Mouse (Mus musculus): ENCODE data around the gene Spon1. TPM values are rescaled to one million over a fixed set of nuclear protein-coding genes. Genes with fewer than 3 reads are reported as not detected.

The Spon1 gene
- total and polyA plus RNA-seq, 3 experiments = not detected

DNA sequence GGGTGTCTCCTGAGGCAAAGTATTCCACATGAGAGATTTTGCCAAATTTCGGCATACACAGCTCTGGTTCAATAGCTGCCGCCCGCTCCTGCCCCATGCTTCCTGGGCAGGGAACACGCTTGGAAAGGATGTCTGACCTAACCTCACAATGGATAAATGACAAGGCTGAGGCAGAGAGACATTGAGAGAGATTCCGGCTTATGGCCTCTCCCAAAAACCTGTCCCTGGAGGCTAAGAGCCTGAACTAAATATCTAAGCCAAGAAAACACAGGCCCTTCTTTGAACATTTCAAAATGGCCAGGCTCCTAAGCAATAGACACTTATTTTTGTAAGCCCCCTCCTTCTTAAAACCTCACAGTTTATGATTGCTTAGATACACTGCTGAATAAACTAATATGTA, 665 bp upstream of the Spon1 start:
- in situ Hi-C loops (cut with MboI; ENCODE audit: low pct_ligation_motif_present, low pct_unique_long_range_greater_than_20kb, low sequenced_read_pairs) = no loop called here
- Histone ChIP-seq H3K27ac (ENCODE audit: insufficient read depth, low read depth) (no peak overlapping the region), H3K36me3 (replicated peaks in 1 of 2; ENCODE audit: control insufficient read depth in 1 of 2, insufficient read depth in 1 of 2, low read length in 1 of 2) (no peaks in the 10 kb centered on the region), H3K4me1 (ENCODE audit: control insufficient read depth in 1 of 2, insufficient read depth in 2 of 2) (no peaks in the 10 kb centered on the region), H3K9me3 (replicated peaks; ENCODE audit: low read length) (no peaks in the 10 kb centered on the region), H3K4me3 (replicated peaks in 1 of 3; ENCODE audit: low read depth in 2 of 3, low read length in 2 of 3, poor library complexity in 1 of 3) (no peak overlapping the region), H3K9ac (ENCODE audit: insufficient read depth, low read depth) (no peak overlapping the region), H3K4me2 (ENCODE audit: insufficient read depth, low read depth, poor library complexity, severe bottlenecking) (no peak overlapping the region), H3K27me3 (replicated peaks) (peaks cover 16% of the 10 kb centered on the region), H3K79me2 (replicated peaks; ENCODE audit: control insufficient read depth, extremely low read depth, insufficient read depth, poor library complexity, severe bottlenecking) (no peaks in the 10 kb centered on the region)
- TF ChIP-seq GABPA (IDR thresholded peaks at IDR 0.05; ENCODE audit: insufficient replicate concordance, low read depth, low read length) (no peak), RAD21 (IDR thresholded peaks at IDR 0.05; ENCODE audit: low read depth, low read length) (no peak), CTCF (conservative IDR thresholded peaks at IDR 0.05 in 1 of 2, IDR thresholded peaks at IDR 0.05 in 1 of 2; ENCODE audit: low read depth in 2 of 2, low read length in 2 of 2) (no peak), SIN3A (IDR thresholded peaks at IDR 0.05; ENCODE audit: low read length) (no peak), IRF4 (IDR thresholded peaks at IDR 0.05; ENCODE audit: low read depth, low read length) (no peak), SMC3 (IDR thresholded peaks at IDR 0.05; ENCODE audit: low read depth, low read length) (no peak), BHLHE40 (IDR thresholded peaks at IDR 0.05; ENCODE audit: low read depth, low read length) (no peak), MEF2A (IDR thresholded peaks at IDR 0.05; ENCODE audit: borderline replicate concordance, low read depth, low read length) (no peak), NELFE (IDR thresholded peaks at IDR 0.05; ENCODE audit: low read depth, low read length) (no peak), ZC3H11A (IDR thresholded peaks at IDR 0.05; ENCODE audit: low read depth, low read length) (no peak)
- no peak for DNase-seq (ENCODE audit: extremely low read depth)
- dilution Hi-C loops (cut with MboI; ENCODE audit: extremely low pct_ligation_motif_present, extremely low pct_unique_long_range_greater_than_20kb, low sequenced_read_pairs) = no loop called here

- dilution Hi-C loops (cut with MboI; ENCODE audit: extremely low pct_ligation_motif_present, extremely low pct_unique_long_range_greater_than_20kb, low sequenced_read_pairs) (no loop called here), in situ Hi-C loops (cut with MboI; ENCODE audit: low pct_ligation_motif_present, low pct_unique_long_range_greater_than_20kb, low sequenced_read_pairs) (no loop called here)
- TF ChIP-seq MEF2A (IDR thresholded peaks at IDR 0.05; ENCODE audit: borderline replicate concordance, low read depth, low read length) = no peak
- no peak for TF ChIP-seq CTCF (conservative IDR thresholded peaks at IDR 0.05 in 1 of 2, IDR thresholded peaks at IDR 0.05 in 1 of 2; ENCODE audit: low read depth in 2 of 2, low read length in 2 of 2)
- Histone ChIP-seq H3K27me3 (replicated peaks) (peaks cover 16% of the 10 kb centered on the region), H3K27ac (ENCODE audit: insufficient read depth, low read depth) (no peak overlapping the region), H3K4me1 (ENCODE audit: control insufficient read depth in 1 of 2, insufficient read depth in 2 of 2) (no peaks in the 10 kb centered on the region), H3K4me2 (ENCODE audit: insufficient read depth, low read depth, poor library complexity, severe bottlenecking) (no peak overlapping the region), H3K79me2 (replicated peaks; ENCODE audit: control insufficient read depth, extremely low read depth, insufficient read depth, poor library complexity, severe bottlenecking) (no peaks in the 10 kb centered on the region), H3K4me3 (replicated peaks in 1 of 3; ENCODE audit: low read depth in 2 of 3, low read length in 2 of 3, poor library complexity in 1 of 3) (no peak overlapping the region), H3K36me3 (replicated peaks in 1 of 2; ENCODE audit: control insufficient read depth in 1 of 2, insufficient read depth in 1 of 2, low read length in 1 of 2) (no peaks in the 10 kb centered on the region), H3K9me3 (replicated peaks; ENCODE audit: low read length) (no peaks in the 10 kb centered on the region), H3K9ac (ENCODE audit: insufficient read depth, low read depth) (no peak overlapping the region)
- DNase-seq (ENCODE audit: extremely low read depth) = no peak
Measured at GRCm38 (mm10) chr7:113766498-113766941, 722 bp downstream of the Spon1 start.

DNA sequence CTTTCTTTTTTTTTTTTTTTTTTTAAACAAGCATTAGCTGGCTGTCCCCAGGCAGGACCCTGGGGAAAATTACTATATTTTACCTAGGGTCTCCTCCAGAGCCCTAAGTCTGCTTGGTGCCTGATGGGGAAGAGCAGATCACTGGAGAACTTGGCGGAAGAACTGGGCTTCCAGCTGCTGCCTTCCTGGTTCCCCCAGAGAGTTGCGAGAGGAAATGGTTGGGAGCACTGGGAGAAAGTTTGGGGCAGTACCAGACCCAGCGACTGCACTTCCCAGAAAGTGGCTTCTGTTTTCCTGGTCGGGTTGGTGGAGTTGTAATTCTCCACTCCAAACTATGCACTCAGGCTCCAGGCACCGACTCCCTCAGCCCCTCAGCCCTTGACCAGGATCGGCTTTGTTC, 1.7 kb downstream of the Spon1 start:
- Histone ChIP-seq H3K4me3 (replicated peaks in 1 of 3; ENCODE audit: low read depth in 2 of 3, low read length in 2 of 3, poor library complexity in 1 of 3) (no peak overlapping the region), H3K27ac (ENCODE audit: insufficient read depth, low read depth) (no peak overlapping the region), H3K4me1 (ENCODE audit: control insufficient read depth in 1 of 2, insufficient read depth in 2 of 2) (no peaks in the 10 kb centered on the region), H3K79me2 (replicated peaks; ENCODE audit: control insufficient read depth, extremely low read depth, insufficient read depth, poor library complexity, severe bottlenecking) (no peaks in the 10 kb centered on the region), H3K4me2 (ENCODE audit: insufficient read depth, low read depth, poor library complexity, severe bottlenecking) (no peak overlapping the region), H3K9ac (ENCODE audit: insufficient read depth, low read depth) (no peak overlapping the region), H3K36me3 (replicated peaks in 1 of 2; ENCODE audit: control insufficient read depth in 1 of 2, insufficient read depth in 1 of 2, low read length in 1 of 2) (no peaks in the 10 kb centered on the region), H3K9me3 (replicated peaks; ENCODE audit: low read length) (peaks cover 3% of the 10 kb centered on the region), H3K27me3 (replicated peaks) (peaks cover 14% of the 10 kb centered on the region)
- in situ Hi-C loops (cut with MboI; ENCODE audit: low pct_ligation_motif_present, low pct_unique_long_range_greater_than_20kb, low sequenced_read_pairs) = no loop called here
- no peak for TF ChIP-seq KAT2A (IDR thresholded peaks at IDR 0.05; ENCODE audit: insufficient replicate concordance, low read length)
- no peak for TF ChIP-seq CHD2 (IDR thresholded peaks at IDR 0.05; ENCODE audit: low read length)
- dilution Hi-C loops (cut with MboI; ENCODE audit: extremely low pct_ligation_motif_present, extremely low pct_unique_long_range_greater_than_20kb, low sequenced_read_pairs) = no loop called here
- no peak for DNase-seq (ENCODE audit: extremely low read depth)
